Mouse (Mus musculus) R1 (cell line): ENCODE measurements at regions not wholly inside any gene's neighbourhood (a gene's known extent, or its start where the extent isn't known, plus 50 kb on each side); places are given as distances from the start of the nearest gene placed in this dataset.

Source experiments
- DNase-seq: peaks from one replicate; pipeline ENCODE4 v3.0.0-alpha.2; 2018; ENCODE audit warnings: low read depth, low spot score

- DNase-seq, result no peak
Observed at GRCm38 (mm10) chr10:110534387-110534786, 78.4 kb upstream of the Nav3 start.

- no peak for DNase-seq
Observed at GRCm38 (mm10) chr10:110542712-110543111, 86.7 kb upstream of the Nav3 start.

- no peak for DNase-seq
Observed at GRCm38 (mm10) chr10:110548391-110548790, 92.4 kb upstream of the Nav3 start.

- no peak for DNase-seq
Observed at GRCm38 (mm10) chr10:110553954-110554353, 98.0 kb upstream of the Nav3 start.

GRCm38 (mm10) chr10:110556326-110556883 lies 100.4 kb upstream of the Nav3 start:
- DNase-seq, result no peak

- no peak for DNase-seq
Observed at GRCm38 (mm10) chr10:110563057-110563456, 107.1 kb upstream of the Nav3 start.

GRCm38 (mm10) chr10:110563571-110563970 lies 107.6 kb upstream of the Nav3 start:
- no peak for DNase-seq

- DNase-seq, result no peak
Observed at GRCm38 (mm10) chr10:110566260-110567050, 110.5 kb upstream of the Nav3 start.

- no peak for DNase-seq
Observed at GRCm38 (mm10) chr10:110570465-110570864, 114.5 kb upstream of the Nav3 start.

GRCm38 (mm10) chr10:110571179-110571578 lies 115.2 kb upstream of the Nav3 start:
- DNase-seq, result no peak

- no peak for DNase-seq
Observed at GRCm38 (mm10) chr10:110573530-110573929, 117.5 kb upstream of the Nav3 start.

- no peak for DNase-seq
Observed at GRCm38 (mm10) chr10:110586029-110586428, 130.0 kb upstream of the Nav3 start.

- no peak for DNase-seq
Observed at GRCm38 (mm10) chr10:110586507-110586906, 130.5 kb upstream of the Nav3 start.

- DNase-seq, result no peak
Observed at GRCm38 (mm10) chr10:110587529-110587928, 131.5 kb upstream of the Nav3 start.

GRCm38 (mm10) chr10:110600352-110600853 lies 144.4 kb upstream of the Nav3 start:
- DNase-seq, result no peak

GRCm38 (mm10) chr10:110610336-110610735 lies 134.9 kb upstream of the E2f7 start:
- DNase-seq, result no peak

GRCm38 (mm10) chr10:110617004-110617403 lies 128.2 kb upstream of the E2f7 start:
- DNase-seq, result no peak

GRCm38 (mm10) chr10:110619193-110619592 lies 126.0 kb upstream of the E2f7 start:
- DNase-seq, result no peak

GRCm38 (mm10) chr10:110625644-110626043 lies 119.6 kb upstream of the E2f7 start:
- DNase-seq, result no peak

- DNase-seq, result no peak
Observed at GRCm38 (mm10) chr10:110640406-110640805, 104.8 kb upstream of the E2f7 start.

- no peak for DNase-seq
Observed at GRCm38 (mm10) chr10:110642065-110642690, 103.1 kb upstream of the E2f7 start.

- DNase-seq, result no peak
Observed at GRCm38 (mm10) chr10:110647603-110648002, 97.6 kb upstream of the E2f7 start.

GRCm38 (mm10) chr10:110650107-110650506 lies 95.1 kb upstream of the E2f7 start:
- no peak for DNase-seq
